Mouse (Mus musculus): ENCODE results near the gene Mad2l2. TPM values are rescaled to one million over a fixed set of nuclear protein-coding genes. Genes with fewer than 3 reads are reported as not detected.

Mad2l2 gene
- total and polyA plus RNA-seq, 3 experiments, result 9.4 to 25.1 (median 24.6) TPM

GRCm38 (mm10) chr4:148101801-148102527 is 28.2 kb upstream of the Mad2l2 start:
- H3K4me1 ChIP-seq (ENCODE audit: insufficient read depth, low read depth, low read length), result no peaks in the 10 kb centered on the region
- peaks cover 33% of the 10 kb centered on the region; the same call in 1 of the 2 replicates for H3K27me3 ChIP-seq (ENCODE audit: insufficient read depth, low read length)
- TF ChIP-seq POLR2AphosphoS5 (IDR thresholded peaks at IDR 0.05; ENCODE audit: insufficient replicate concordance, low read depth, low read length) (no peak), CTCF (IDR thresholded peaks at IDR 0.05; ENCODE audit: low read depth, low read length) (no peak), TAL1 (conservative IDR thresholded peaks at IDR 0.05; ENCODE audit: low read depth, low read length) (no peak), GATA2 (IDR thresholded peaks at IDR 0.05; ENCODE audit: borderline replicate concordance, low read depth, low read length) (no peak), GATA1 (IDR thresholded peaks at IDR 0.05; ENCODE audit: borderline replicate concordance, low read length) (no peak)
- ATAC-seq (ENCODE audit: extremely low read depth, insufficient number of reproducible peaks, low FRiP score, poor library complexity, severe bottlenecking) (no peak), DNase-seq (ENCODE audit: low spot score) (no peak)
- no peak overlapping the region for H3K4me3 ChIP-seq (ENCODE audit: low read depth, low read length)
- H3K9me3 ChIP-seq (replicated peaks), result no peaks in the 10 kb centered on the region
- no peaks in the 10 kb centered on the region for H3K36me3 ChIP-seq (replicated peaks)

- DNase-seq (ENCODE audit: low spot score) (no peak), ATAC-seq (ENCODE audit: extremely low read depth, insufficient number of reproducible peaks, low FRiP score, poor library complexity, severe bottlenecking) (no peak)
- Histone ChIP-seq H3K4me3 (ENCODE audit: low read depth, low read length) (no peak overlapping the region), H3K9me3 (replicated peaks) (no peaks in the 10 kb centered on the region), H3K4me1 (ENCODE audit: insufficient read depth, low read depth, low read length) (no peaks in the 10 kb centered on the region; the same call in 1 of the 2 replicates), H3K27me3 (ENCODE audit: insufficient read depth, low read length) (peaks cover 33% of the 10 kb centered on the region; the same call in 1 of the 2 replicates), H3K36me3 (replicated peaks) (no peaks in the 10 kb centered on the region)
- TF ChIP-seq GATA2 (IDR thresholded peaks at IDR 0.05; ENCODE audit: borderline replicate concordance, low read depth, low read length) (no peak), TAL1 (conservative IDR thresholded peaks at IDR 0.05; ENCODE audit: low read depth, low read length) (no peak), CTCF (IDR thresholded peaks at IDR 0.05; ENCODE audit: low read depth, low read length) (no peak), GATA1 (IDR thresholded peaks at IDR 0.05; ENCODE audit: borderline replicate concordance, low read length) (no peak), POLR2AphosphoS5 (IDR thresholded peaks at IDR 0.05; ENCODE audit: insufficient replicate concordance, low read depth, low read length) (no peak)
These were observed 26.0 kb upstream of the Mad2l2 start for GRCm38 (mm10) chr4:148104146-148104545.

GRCm38 (mm10) chr4:148107621-148108291 is 22.4 kb upstream of the Mad2l2 start:
- Histone ChIP-seq H3K4me1 (ENCODE audit: insufficient read depth, low read depth, low read length) (no peaks in the 10 kb centered on the region; the same call in 1 of the 2 replicates), H3K36me3 (replicated peaks) (no peaks in the 10 kb centered on the region)
- no peak for TF ChIP-seq POLR2AphosphoS5 (IDR thresholded peaks at IDR 0.05; ENCODE audit: insufficient replicate concordance, low read depth, low read length)
- no peak for TF ChIP-seq CTCF (IDR thresholded peaks at IDR 0.05; ENCODE audit: low read depth, low read length)
- TF ChIP-seq GATA1 (IDR thresholded peaks at IDR 0.05; ENCODE audit: borderline replicate concordance, low read length), result no peak
- no peak for TF ChIP-seq TAL1 (conservative IDR thresholded peaks at IDR 0.05; ENCODE audit: low read depth, low read length)
- TF ChIP-seq GATA2 (IDR thresholded peaks at IDR 0.05; ENCODE audit: borderline replicate concordance, low read depth, low read length), result no peak

GRCm38 (mm10) chr4:148108565-148109100 is 21.6 kb upstream of the Mad2l2 start:
- Histone ChIP-seq H3K27me3 (ENCODE audit: insufficient read depth, low read length) (peaks cover 36% of the 10 kb centered on the region; the same call in 1 of the 2 replicates), H3K4me1 (ENCODE audit: insufficient read depth, low read depth, low read length) (no peaks in the 10 kb centered on the region; the same call in 1 of the 2 replicates), H3K36me3 (replicated peaks) (no peaks in the 10 kb centered on the region), H3K9me3 (replicated peaks) (no peaks in the 10 kb centered on the region), H3K4me3 (ENCODE audit: low read depth, low read length) (no peak overlapping the region)
- ATAC-seq (ENCODE audit: extremely low read depth, insufficient number of reproducible peaks, low FRiP score, poor library complexity, severe bottlenecking), result no peak
- no peak for DNase-seq (ENCODE audit: low spot score)
- TF ChIP-seq GATA1 (IDR thresholded peaks at IDR 0.05; ENCODE audit: borderline replicate concordance, low read length), result no peak
- TF ChIP-seq GATA2 (IDR thresholded peaks at IDR 0.05; ENCODE audit: borderline replicate concordance, low read depth, low read length), result no peak
- TF ChIP-seq TAL1 (conservative IDR thresholded peaks at IDR 0.05; ENCODE audit: low read depth, low read length), result no peak

More at GRCm38 (mm10) chr4:148107621-148108291, 22.4 kb upstream of the Mad2l2 start:
- DNase-seq (ENCODE audit: low spot score), result no peak
- peaks cover 29% of the 10 kb centered on the region; the same call in 1 of the 2 replicates for H3K27me3 ChIP-seq (ENCODE audit: insufficient read depth, low read length)
- no peaks in the 10 kb centered on the region for H3K9me3 ChIP-seq (replicated peaks)
- no peak overlapping the region for H3K4me3 ChIP-seq (ENCODE audit: low read depth, low read length)
- no peak for ATAC-seq (ENCODE audit: extremely low read depth, insufficient number of reproducible peaks, low FRiP score, poor library complexity, severe bottlenecking)

- H3K4me1 ChIP-seq (ENCODE audit: insufficient read depth, low read depth, low read length), result no peaks in the 10 kb centered on the region; the same call in 1 of the 2 replicates
- DNase-seq (ENCODE audit: low spot score), result no peak
- no peaks in the 10 kb centered on the region for H3K9me3 ChIP-seq (replicated peaks)
- no peaks in the 10 kb centered on the region for H3K36me3 ChIP-seq (replicated peaks)
- no peak for TF ChIP-seq CTCF (IDR thresholded peaks at IDR 0.05; ENCODE audit: low read depth, low read length)
- TF ChIP-seq TAL1 (conservative IDR thresholded peaks at IDR 0.05; ENCODE audit: low read depth, low read length), result no peak
- no peak for TF ChIP-seq GATA1 (IDR thresholded peaks at IDR 0.05; ENCODE audit: borderline replicate concordance, low read length)
- no peak for TF ChIP-seq GATA2 (IDR thresholded peaks at IDR 0.05; ENCODE audit: borderline replicate concordance, low read depth, low read length)
- TF ChIP-seq POLR2AphosphoS5 (IDR thresholded peaks at IDR 0.05; ENCODE audit: insufficient replicate concordance, low read depth, low read length), result no peak
- peaks cover 42% of the 10 kb centered on the region for H3K27me3 ChIP-seq (ENCODE audit: insufficient read depth, low read length)
- ATAC-seq (ENCODE audit: extremely low read depth, insufficient number of reproducible peaks, low FRiP score, poor library complexity, severe bottlenecking), result no peak
- H3K4me3 ChIP-seq (ENCODE audit: low read depth, low read length), result no peak overlapping the region
These were observed 21.0 kb upstream of the Mad2l2 start for GRCm38 (mm10) chr4:148109215-148109614.

- Histone ChIP-seq H3K4me1 (ENCODE audit: insufficient read depth, low read depth, low read length) (peaks cover 11% of the 10 kb centered on the region), H3K27me3 (ENCODE audit: insufficient read depth, low read length) (peaks cover 40% of the 10 kb centered on the region), H3K36me3 (replicated peaks) (no peaks in the 10 kb centered on the region), H3K9me3 (replicated peaks) (peaks cover 6% of the 10 kb centered on the region), H3K4me3 (ENCODE audit: low read depth, low read length) (no peak overlapping the region)
- TF ChIP-seq POLR2AphosphoS5 (IDR thresholded peaks at IDR 0.05; ENCODE audit: insufficient replicate concordance, low read depth, low read length), result no peak
- TF ChIP-seq GATA2 (IDR thresholded peaks at IDR 0.05; ENCODE audit: borderline replicate concordance, low read depth, low read length), result no peak
- no peak for TF ChIP-seq TAL1 (conservative IDR thresholded peaks at IDR 0.05; ENCODE audit: low read depth, low read length)
- no peak for DNase-seq (ENCODE audit: low spot score)
- ATAC-seq (ENCODE audit: extremely low read depth, insufficient number of reproducible peaks, low FRiP score, poor library complexity, severe bottlenecking), result no peak
These were observed 17.7 kb upstream of the Mad2l2 start for GRCm38 (mm10) chr4:148112519-148112918.

Measured in G1E (cell line).